Mouse (Mus musculus) bone marrow macrophage, adult 2 months (primary cell): ENCODE results near the gene AU040320. TPM values are rescaled to one million over a fixed set of nuclear protein-coding genes. Genes with fewer than 3 reads are reported as not detected.

Source experiments
- H3K27ac ChIP-seq: 2 replicates; pipeline ENCODE4 v1.5.1; 2012; ENCODE audit warnings: low read depth, low read length; ENCODE audit not compliant: insufficient read depth
- H3K4me1 ChIP-seq: 2 replicates; pipeline ENCODE4 v1.6.1; 2012; ENCODE audit warnings: low read length; ENCODE audit not compliant: control insufficient read depth, insufficient read depth
- H3K4me3 ChIP-seq: 2 replicates; pipeline ENCODE4 v1.5.1; 2012; ENCODE audit warnings: mild to moderate bottlenecking, low read length, moderate library complexity; ENCODE audit not compliant: insufficient read depth
- CTCF ChIP-seq: IDR thresholded peaks from 2 replicates; pipeline ENCODE4 v1.5.1; 2012; ENCODE audit warnings: low read depth, mild to moderate bottlenecking, low read length, moderate library complexity
- POLR2A ChIP-seq: IDR thresholded peaks from 2 replicates; pipeline ENCODE4 v1.6.1; 2012; ENCODE audit warnings: mild to moderate bottlenecking, low read depth, low read length, borderline replicate concordance
- polyA plus RNA-seq: library from polyadenylated mRNA; stranded (reverse); fragments of >200 nt; gene quantifications from 2 replicates; pipeline ENCODE4 v1.2.4, GENCODE M21; 2012; ENCODE audit not compliant: missing spikeins, insufficient read depth, insufficient read length

Gene AU040320
- polyA plus RNA-seq, 1 experiment, result 25.3 TPM

- TF ChIP-seq POLR2A, result no peak
- no peak for TF ChIP-seq CTCF
- Histone ChIP-seq H3K27ac (no peak overlapping the region), H3K4me1 (peaks cover 7% of the 10 kb centered on the region), H3K4me3 (no peak overlapping the region)
Measured at GRCm38 (mm10) chr4:126822891-126823882, 69.8 kb downstream of the AU040320 start.

- TF ChIP-seq CTCF (no peak), POLR2A (no peak)
Measured at GRCm38 (mm10) chr4:126823917-126824316, 70.6 kb downstream of the AU040320 start.

GRCm38 (mm10) chr4:126831122-126831521, 77.8 kb downstream of the AU040320 start:
- H3K4me3 ChIP-seq, result no peak overlapping the region
- TF ChIP-seq CTCF, result no peak
- no peak for TF ChIP-seq POLR2A
- H3K27ac ChIP-seq, result no peak overlapping the region
- no peaks in the 10 kb centered on the region for H3K4me1 ChIP-seq

More at GRCm38 (mm10) chr4:126823917-126824316, 70.6 kb downstream of the AU040320 start:
- no peak overlapping the region for H3K27ac ChIP-seq
- H3K4me1 ChIP-seq, result peaks cover 7% of the 10 kb centered on the region
- H3K4me3 ChIP-seq, result no peak overlapping the region

GRCm38 (mm10) chr4:126838799-126839198, 85.5 kb downstream of the AU040320 start:
- TF ChIP-seq CTCF (no peak), POLR2A (no peak)
- Histone ChIP-seq H3K4me1 (no peaks in the 10 kb centered on the region), H3K4me3 (no peak overlapping the region), H3K27ac (no peak overlapping the region)

GRCm38 (mm10) chr4:126839873-126840272, 86.5 kb downstream of the AU040320 start:
- Histone ChIP-seq H3K4me3 (no peak overlapping the region), H3K27ac (no peak overlapping the region), H3K4me1 (no peaks in the 10 kb centered on the region)
- peak; percentile 74 for TF ChIP-seq CTCF
- TF ChIP-seq POLR2A, result no peak

- Histone ChIP-seq H3K4me1 (peaks cover 2% of the 10 kb centered on the region; the same call in 1 of the 2 replicates), H3K4me3 (no peak overlapping the region), H3K27ac (no peak overlapping the region)
- TF ChIP-seq CTCF, result no peak
- TF ChIP-seq POLR2A, result no peak
Measured at GRCm38 (mm10) chr4:126840996-126841560, 87.7 kb downstream of the AU040320 start.

GRCm38 (mm10) chr4:126842911-126843310, 89.6 kb downstream of the AU040320 start:
- no peak for TF ChIP-seq POLR2A
- TF ChIP-seq CTCF, result no peak
- Histone ChIP-seq H3K4me1 (peaks cover 6% of the 10 kb centered on the region; the same call in 1 of the 2 replicates), H3K27ac (no peak overlapping the region), H3K4me3 (no peak overlapping the region)

GRCm38 (mm10) chr4:126845664-126846063, 92.3 kb downstream of the AU040320 start:
- Histone ChIP-seq H3K4me1 (peaks cover 11% of the 10 kb centered on the region), H3K4me3 (no peak overlapping the region), H3K27ac (no peak overlapping the region)
- no peak for TF ChIP-seq POLR2A
- TF ChIP-seq CTCF, result no peak

GRCm38 (mm10) chr4:126846971-126847370, 93.6 kb downstream of the AU040320 start:
- H3K4me3 ChIP-seq, result no peak overlapping the region
- H3K4me1 ChIP-seq, result peaks cover 18% of the 10 kb centered on the region
- TF ChIP-seq POLR2A (no peak), CTCF (no peak)
- H3K27ac ChIP-seq, result no peak overlapping the region
